Mouse (Mus musculus) CH12.LX (cell line): ENCODE measurements at regions not wholly inside any gene's neighbourhood (a gene's known extent, or its start where the extent isn't known, plus 50 kb on each side); places are given as distances from the start of the nearest gene placed in this dataset.

ENCODE experiments used
- DNase-seq: peaks from one replicate; pipeline ENCODE4 v3.0.0-alpha.2; 2013; ENCODE audit errors: extremely low read depth
- H3K27ac ChIP-seq: 2 replicates; pipeline ENCODE4 v1.5.1; 2012; ENCODE audit warnings: low read depth, mild to moderate bottlenecking, control low read depth, moderate library complexity; ENCODE audit not compliant: insufficient read depth
- H3K27me3 ChIP-seq: replicated peaks from 2 replicates; pipeline ENCODE3; 2012; ENCODE audit warnings: inconsistent platforms
- H3K36me3 ChIP-seq, 2 experiments: replicated peaks in 1 of 2; 2 replicates each; pipeline versions ENCODE3 to v1.6.1; 2012; ENCODE audit warnings: inconsistent platforms in 1 of 2, low read length in 1 of 2, mild to moderate bottlenecking in 1 of 2, mixed read lengths in 1 of 2, moderate library complexity in 1 of 2; ENCODE audit not compliant: control insufficient read depth in 1 of 2, insufficient read depth in 1 of 2
- H3K4me1 ChIP-seq, 2 experiments: 2 replicates each; pipeline ENCODE4 v1.6.1; 2012; ENCODE audit warnings: inconsistent platforms in 1 of 2, moderate library complexity in 1 of 2; ENCODE audit not compliant: insufficient read depth in 2 of 2, control insufficient read depth in 1 of 2
- H3K4me2 ChIP-seq: 2 replicates; pipeline ENCODE4 v1.6.1; 2012; ENCODE audit warnings: low read depth, mild to moderate bottlenecking, control low read depth; ENCODE audit not compliant: poor library complexity, insufficient read depth, severe bottlenecking
- H3K4me3 ChIP-seq, 3 experiments: fragments of 150-350 bp in 1 of 3; sonication (generic) in 1 of 3; replicated peaks in 1 of 3; 2 replicates each; pipeline versions ENCODE3 to v1.5.1; 2011 to 2012; ENCODE audit warnings: low read depth in 2 of 3, low read length in 2 of 3, mild to moderate bottlenecking in 2 of 3, moderate library complexity in 2 of 3, control low read depth in 1 of 3, improper control_type of control experiment in 1 of 3, inconsistent platforms in 1 of 3, mixed read lengths in 1 of 3; ENCODE audit not compliant: poor library complexity in 1 of 3
- H3K79me2 ChIP-seq: replicated peaks from 2 replicates; pipeline ENCODE4 v1.6.1; 2012; ENCODE audit warnings: mild to moderate bottlenecking, moderate library complexity; ENCODE audit not compliant: control insufficient read depth, poor library complexity, insufficient read depth, severe bottlenecking; ENCODE audit errors: extremely low read depth
- H3K9ac ChIP-seq: 2 replicates; pipeline ENCODE4 v1.6.1; 2012; ENCODE audit warnings: low read depth, mild to moderate bottlenecking, control low read depth, moderate library complexity; ENCODE audit not compliant: insufficient read depth
- H3K9me3 ChIP-seq: replicated peaks from 2 replicates; pipeline ENCODE3; 2012; ENCODE audit warnings: low read length, inconsistent platforms, mixed read lengths
- BHLHE40 ChIP-seq: IDR thresholded peaks from 2 replicates; pipeline ENCODE4 v1.6.1; 2011; ENCODE audit warnings: mild to moderate bottlenecking, low read depth, low read length, improper control_type of control experiment
- CHD1 ChIP-seq: IDR thresholded peaks from 2 replicates; pipeline ENCODE4 v1.6.1; 2012; ENCODE audit warnings: low read depth, low read length, improper control_type of control experiment, inconsistent platforms
- CHD2 ChIP-seq: IDR thresholded peaks from 2 replicates; pipeline ENCODE4 v1.6.1; 2011; ENCODE audit warnings: low read length, improper control_type of control experiment
- EP300 ChIP-seq: IDR thresholded peaks from 2 replicates; pipeline ENCODE4 v1.6.1; 2011; ENCODE audit warnings: low read length, improper control_type of control experiment
- JUND ChIP-seq: conservative IDR thresholded peaks from 2 replicates; pipeline ENCODE4 v1.6.1; 2011; ENCODE audit warnings: low read depth, low read length, improper control_type of control experiment
- KAT2A ChIP-seq: IDR thresholded peaks from 2 replicates; pipeline ENCODE4 v1.6.1; 2012; ENCODE audit warnings: low read length, improper control_type of control experiment, inconsistent platforms; ENCODE audit not compliant: insufficient replicate concordance
- MAX ChIP-seq: IDR thresholded peaks from 2 replicates; pipeline ENCODE4 v1.6.1; 2011; ENCODE audit warnings: low read length, improper control_type of control experiment
- MAZ ChIP-seq: IDR thresholded peaks from 2 replicates; pipeline ENCODE4 v1.6.1; 2012; ENCODE audit warnings: low read depth, mild to moderate bottlenecking, inconsistent platforms, low read length, improper control_type of control experiment, moderate library complexity
- MEF2A ChIP-seq: IDR thresholded peaks from 2 replicates; pipeline ENCODE4 v1.6.1; 2014; ENCODE audit warnings: low read depth, mild to moderate bottlenecking, inconsistent platforms, low read length, improper control_type of control experiment, borderline replicate concordance
- NELFE ChIP-seq: IDR thresholded peaks from 2 replicates; pipeline ENCODE4 v1.6.1; 2011; ENCODE audit warnings: low read depth, low read length, improper control_type of control experiment
- POLR2AphosphoS2 ChIP-seq: IDR thresholded peaks from 2 replicates; pipeline ENCODE4 v1.6.1; 2011; ENCODE audit warnings: low read depth, low read length, improper control_type of control experiment
- SIN3A ChIP-seq: IDR thresholded peaks from 2 replicates; pipeline ENCODE4 v1.6.1; 2012; ENCODE audit warnings: low read length, improper control_type of control experiment, inconsistent platforms
- SMC3 ChIP-seq: IDR thresholded peaks from 2 replicates; pipeline ENCODE4 v1.6.1; 2011; ENCODE audit warnings: low read depth, low read length, improper control_type of control experiment
- TCF12 ChIP-seq: IDR thresholded peaks from 2 replicates; pipeline ENCODE4 v1.6.1; 2014; ENCODE audit warnings: low read depth, mild to moderate bottlenecking, inconsistent platforms, low read length, improper control_type of control experiment
- UBTF ChIP-seq: IDR thresholded peaks from 2 replicates; pipeline ENCODE4 v1.6.1; 2012; ENCODE audit warnings: low read depth, mild to moderate bottlenecking, inconsistent platforms, low read length, improper control_type of control experiment, moderate library complexity
- ZKSCAN1 ChIP-seq: IDR thresholded peaks from 2 replicates; pipeline ENCODE4 v1.6.1; 2012; ENCODE audit warnings: low read depth, inconsistent platforms, low read length, improper control_type of control experiment, borderline replicate concordance
- ZNF384 ChIP-seq: IDR thresholded peaks from 2 replicates; pipeline ENCODE4 v1.6.1; 2012; ENCODE audit warnings: low read depth, low read length, improper control_type of control experiment, inconsistent platforms
- dilution Hi-C: fragments of 300-500 bp; cut with MboI; formaldehyde crosslinking; loops from 2 replicates; pipeline ENCODE4 v1.14.3; 2020; ENCODE audit warnings: low sequenced_read_pairs; ENCODE audit not compliant: extremely low pct_unique_long_range_greater_than_20kb, extremely low pct_ligation_motif_present
- in situ Hi-C: fragments of 300-500 bp; cut with MboI; formaldehyde crosslinking; loops from 3 replicates; pipeline ENCODE4 v1.14.3; 2019; ENCODE audit warnings: low sequenced_read_pairs, low pct_ligation_motif_present, low pct_unique_long_range_greater_than_20kb, mixed read lengths

- no peaks in the 10 kb centered on the region for H3K9me3 ChIP-seq
- H3K27ac ChIP-seq: no peak overlapping the region
Measured at GRCm38 (mm10) chr13:52205951-52206350, 325.1 kb downstream of the Diras2 start.

GRCm38 (mm10) chr13:52216343-52216742 lies 314.7 kb downstream of the Diras2 start:
- dilution Hi-C loops: no loop called here
- Histone ChIP-seq H3K9ac (no peak overlapping the region), H3K36me3 (no peaks in the 10 kb centered on the region), H3K79me2 (no peaks in the 10 kb centered on the region), H3K4me1 (no peaks in the 10 kb centered on the region), H3K9me3 (peaks cover 5% of the 10 kb centered on the region), H3K4me2 (no peak overlapping the region), H3K27me3 (no peaks in the 10 kb centered on the region), H3K27ac (no peak overlapping the region), H3K4me3 (no peak overlapping the region)
- in situ Hi-C loops: no loop called here
- no peak for TF ChIP-seq CHD2
- no peak for TF ChIP-seq JUND
- TF ChIP-seq ZNF384: no peak
- no peak for TF ChIP-seq ZKSCAN1
- no peak for TF ChIP-seq CHD1
- TF ChIP-seq MAX: no peak
- no peak for TF ChIP-seq BHLHE40
- no peak for TF ChIP-seq KAT2A
- no peak for TF ChIP-seq POLR2AphosphoS2
- DNase-seq: no peak

More at GRCm38 (mm10) chr13:52205951-52206350, 325.1 kb downstream of the Diras2 start:
- no peak overlapping the region for H3K4me3 ChIP-seq
- dilution Hi-C loops: no loop called here
- H3K4me1 ChIP-seq: no peaks in the 10 kb centered on the region
- TF ChIP-seq SMC3: no peak
- no peak for TF ChIP-seq BHLHE40
- TF ChIP-seq NELFE: no peak
- no peak for TF ChIP-seq MAZ
- TF ChIP-seq SIN3A: no peak
- no peaks in the 10 kb centered on the region for H3K79me2 ChIP-seq
- H3K27me3 ChIP-seq: no peaks in the 10 kb centered on the region
- H3K36me3 ChIP-seq: no peaks in the 10 kb centered on the region
- H3K9ac ChIP-seq: no peak overlapping the region
- no peak overlapping the region for H3K4me2 ChIP-seq
- in situ Hi-C loops: no loop called here
- DNase-seq: no peak

- no peak for TF ChIP-seq UBTF
- no peak for TF ChIP-seq MEF2A
- no peak for TF ChIP-seq EP300
- TF ChIP-seq TCF12: no peak
- no peak for TF ChIP-seq CHD1
- dilution Hi-C loops: no loop called here
- in situ Hi-C loops: no loop called here
- H3K27me3 ChIP-seq: no peaks in the 10 kb centered on the region
- no peak overlapping the region for H3K9ac ChIP-seq
- no peak overlapping the region for H3K27ac ChIP-seq
- no peak for DNase-seq
- peaks cover 5% of the 10 kb centered on the region for H3K9me3 ChIP-seq
- H3K4me3 ChIP-seq: no peak overlapping the region
- H3K4me1 ChIP-seq: no peaks in the 10 kb centered on the region
- no peaks in the 10 kb centered on the region for H3K79me2 ChIP-seq
- no peak overlapping the region for H3K4me2 ChIP-seq
- no peaks in the 10 kb centered on the region for H3K36me3 ChIP-seq
Measured at GRCm38 (mm10) chr13:52217066-52217465, 314.0 kb downstream of the Diras2 start.
